Mouse (Mus musculus) neutrophil, adult 59 days (primary cell): ENCODE measurements around the gene Vmn1r32. TPM values are rescaled to one million over a fixed set of nuclear protein-coding genes. Genes with fewer than 3 reads are reported as not detected.

Source experiments
- total RNA-seq, 2 experiments: library from RNA; stranded (reverse); gene quantifications; 1 replicate in 1 of 2; 2 replicates in 1 of 2; pipeline ENCODE4 v1.2.4; 2023

Vmn1r32 gene
- not detected for total RNA-seq

GRCm38 (mm10) chr6:66559996-66560395, at the start of gene Vmn1r32:
TSS of gene Vmn1r32 (minus strand) at chr6:66560096.

GRCm38 (mm10) chr6:66535028-66535862, 24.7 kb downstream of the Vmn1r32 start, which contains the start of gene Mad2l1:
TSS of gene Mad2l1 (plus strand) at chr6:66535390.

Other genes starting within 250 kb of the Vmn1r32 start
- gene Mad2l1, start 24.7 kb downstream of the Vmn1r32 start, total RNA-seq = 10 to 100 TPM; 33.8 to 38.8 TPM
- gene Vmn1r33, start 58.2 kb upstream of the Vmn1r32 start, total RNA-seq = not detected
- gene Vmn1r34, start 83.8 kb upstream of the Vmn1r32 start, total RNA-seq = not detected
- not detected for gene Vmn1r35, start 125.8 kb upstream of the Vmn1r32 start, total RNA-seq
- not detected for gene Vmn1r36, start 159.1 kb upstream of the Vmn1r32 start, total RNA-seq
- gene Vmn1r37, start 169.3 kb upstream of the Vmn1r32 start, total RNA-seq = not detected
- not detected for gene Vmn1r38, start 222.5 kb upstream of the Vmn1r32 start, total RNA-seq